Mouse (Mus musculus) heart, adult 2 months (tissue): ENCODE results near the gene Gm47995.
"Not testable (repeated sequence)": the region's sequence is repeated elsewhere in the genome, so short reads cannot be mapped to it uniquely, and the experiment has no call there.

Experiments used
- CTCF ChIP-seq: fragments of 200-600 bp; IDR thresholded peaks from 2 replicates; pipeline ENCODE4 v1.8.1; 2022; ENCODE audit warnings: antibody characterized with exemption, mild to moderate bottlenecking, moderate library complexity
- EP300 ChIP-seq: fragments of 200-500 bp; IDR thresholded peaks from 2 replicates; pipeline ENCODE4 v1.6.1; 2011; ENCODE audit warnings: low read depth, low read length, control low read depth; ENCODE audit not compliant: insufficient read depth
- POLR2A ChIP-seq: fragments of 200-500 bp; IDR thresholded peaks from 2 replicates; pipeline ENCODE4 v1.6.1; 2011; ENCODE audit warnings: mild to moderate bottlenecking, low read depth, low read length, control low read depth; ENCODE audit not compliant: insufficient read depth

- TF ChIP-seq CTCF, POLR2A, EP300: not testable (repeated sequence)
Measured at GRCm38 (mm10) chr1:151154131-151154530, 44.1 kb upstream of the Gm47995 start.
